Mouse (Mus musculus) heart, postnatal 36 days (tissue): Measurements from ENCODE around the gene Fastkd3. TPM values are rescaled to one million over a fixed set of nuclear protein-coding genes. Genes with fewer than 3 reads are reported as not detected.

Source experiments
- DNase-seq, 2 experiments: peaks; one replicate each; pipeline ENCODE4 v3.0.0; 2021 to 2022
- intact Hi-C: fragments of 180-260 bp; cut with DNase I; formaldehyde crosslinking; loops from one replicate; pipeline ENCODE4 v1.15.1; 2025
- total RNA-seq, 2 experiments: library from RNA; stranded (reverse); gene quantifications; 2 replicates each; pipeline ENCODE4 v1.2.3; 2021

Gene Fastkd3
- total RNA-seq, 2 experiments from 2014 or later: 12.8 to 13.9 TPM

- DNase-seq: peak; percentile 13 to 17
Observed at GRCm38 (mm10) chr13:68605689-68606126, 23.7 kb downstream of the Fastkd3 start.

DNA sequence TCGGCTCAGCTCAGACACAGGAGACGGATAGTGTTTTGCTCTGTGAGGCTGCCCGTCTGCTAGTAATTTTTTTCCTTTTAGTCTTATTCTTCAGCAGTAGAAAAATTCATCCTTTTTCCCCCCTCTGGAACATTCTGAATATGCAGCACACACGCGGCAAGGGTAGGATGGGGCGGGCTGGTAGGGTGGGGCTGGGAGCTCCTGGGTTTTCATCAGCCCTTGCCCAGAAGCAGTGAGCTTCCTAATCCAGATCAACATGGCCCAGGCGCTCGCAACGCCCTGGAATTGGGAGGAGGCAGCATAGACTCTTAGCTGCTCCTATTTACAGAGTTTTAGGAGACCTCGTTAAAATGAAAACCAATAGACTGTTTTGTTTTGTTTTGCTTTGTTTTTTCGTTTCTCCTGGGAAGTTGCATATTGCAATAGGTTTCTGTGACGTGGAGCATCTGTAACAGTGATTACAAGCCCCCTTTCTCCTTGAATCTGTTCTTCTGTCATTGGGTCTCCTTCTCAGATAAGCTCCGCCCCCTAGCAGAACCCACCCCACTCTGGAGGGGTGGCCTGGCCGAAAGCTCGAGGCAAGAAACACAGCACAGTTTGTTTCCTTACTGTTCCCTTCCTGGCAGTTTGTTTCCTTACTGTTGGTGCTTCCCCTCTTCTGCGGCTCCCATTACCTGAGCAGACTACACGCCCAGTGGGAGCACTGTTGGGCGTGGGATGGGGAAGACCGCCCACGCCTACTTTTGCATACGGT is 25.8 kb downstream of the Fastkd3 start:
- no peak for DNase-seq
- intact Hi-C loops: loop anchor here (10.0 kb wide), 1 partner anchor 477 kb away; no protein-coding TSS in a partner anchor

More at GRCm38 (mm10) chr13:68605689-68606126, 23.7 kb downstream of the Fastkd3 start:
- intact Hi-C loops: loop anchor here (10.0 kb wide), 1 partner anchor 479 kb away; no protein-coding TSS in a partner anchor

GRCm38 (mm10) chr13:68622792-68623191 is 40.8 kb downstream of the Fastkd3 start:
- intact Hi-C loops: no loop called here
- DNase-seq: no peak

- DNase-seq: no peak
- intact Hi-C loops: no loop called here
Observed at GRCm38 (mm10) chr13:68627041-68627440, 45.0 kb downstream of the Fastkd3 start.

Other genes with a start within 250 kb of the Fastkd3 start
- gene Mtrr, start 85 bp upstream of the Fastkd3 start, total RNA-seq: 10 to 100 TPM; 13.4 to 15.6 TPM
- not detected for gene 1700001L19Rik, start 15.2 kb downstream of the Fastkd3 start, total RNA-seq